Mouse (Mus musculus) kidney, adult 18-20 months (tissue): ENCODE data around the gene Kcnf1.
A peak's percentile ranks its signal among the peaks of the same experiment; 100 is the strongest.

Experiments used
- DNase-seq: peaks from one replicate; pipeline ENCODE4 v3.0.0; 2021

Kcnf1 gene

DNA sequence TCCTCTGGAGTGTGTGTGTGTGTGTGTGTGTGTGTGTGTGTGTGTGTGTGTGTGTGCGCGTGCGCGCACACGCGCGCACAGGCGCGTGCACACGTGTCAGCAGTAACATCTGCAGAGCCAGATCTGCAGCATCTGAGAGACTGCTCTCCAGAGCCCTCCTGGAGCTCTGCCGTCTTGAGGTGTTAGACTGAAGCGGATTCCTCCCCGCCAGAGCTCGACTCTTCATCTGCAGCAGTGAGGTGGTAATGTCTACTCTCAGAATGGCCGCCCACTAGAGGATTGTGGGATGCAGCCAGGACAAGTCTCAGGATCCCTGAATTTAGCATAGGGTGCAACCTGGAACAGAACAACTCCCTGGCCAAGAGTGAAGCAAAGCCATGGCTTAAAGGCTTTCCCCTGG is 19.1 kb downstream of the Kcnf1 start:
- DNase-seq, result no peak

DNA sequence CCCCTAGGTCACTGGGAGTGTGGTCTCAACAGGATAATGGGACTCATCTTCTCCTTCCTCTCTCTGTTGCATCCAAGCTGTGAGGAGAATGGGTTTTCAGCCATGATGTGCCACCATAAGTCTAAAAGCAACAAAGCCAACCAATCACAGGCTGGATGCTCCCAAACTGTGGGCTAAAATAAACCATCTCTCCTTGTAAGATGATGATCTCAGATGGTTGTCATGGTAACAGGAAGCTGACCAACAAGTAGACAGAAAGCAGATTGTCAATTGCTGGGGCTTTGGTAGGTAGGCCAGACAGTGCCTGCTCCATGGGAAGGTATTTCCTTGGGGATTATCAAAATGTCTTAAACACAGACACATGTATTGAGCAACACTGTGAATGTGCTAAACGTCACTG is 20.9 kb downstream of the Kcnf1 start:
- no peak for DNase-seq

DNA sequence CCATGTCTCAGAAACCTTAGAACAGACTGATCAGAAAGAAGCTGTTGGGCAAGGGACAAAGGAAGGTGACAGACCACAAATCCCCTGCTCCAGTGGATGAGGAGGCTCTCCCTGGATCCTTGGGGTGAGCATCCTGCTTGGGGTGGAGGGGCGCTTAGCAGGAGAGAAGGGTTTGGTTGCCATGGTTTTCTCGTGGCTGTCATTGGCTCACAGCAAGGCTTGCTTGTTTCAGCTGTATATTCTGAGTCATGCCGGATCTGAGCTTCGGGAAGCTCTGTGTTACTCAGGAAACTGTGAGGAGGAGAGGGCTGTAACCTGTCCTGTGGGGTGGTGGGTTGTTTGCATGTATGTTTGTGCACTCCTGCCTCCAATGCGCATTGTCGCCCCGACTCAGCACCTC is 23.8 kb downstream of the Kcnf1 start:
- no peak for DNase-seq

DNA sequence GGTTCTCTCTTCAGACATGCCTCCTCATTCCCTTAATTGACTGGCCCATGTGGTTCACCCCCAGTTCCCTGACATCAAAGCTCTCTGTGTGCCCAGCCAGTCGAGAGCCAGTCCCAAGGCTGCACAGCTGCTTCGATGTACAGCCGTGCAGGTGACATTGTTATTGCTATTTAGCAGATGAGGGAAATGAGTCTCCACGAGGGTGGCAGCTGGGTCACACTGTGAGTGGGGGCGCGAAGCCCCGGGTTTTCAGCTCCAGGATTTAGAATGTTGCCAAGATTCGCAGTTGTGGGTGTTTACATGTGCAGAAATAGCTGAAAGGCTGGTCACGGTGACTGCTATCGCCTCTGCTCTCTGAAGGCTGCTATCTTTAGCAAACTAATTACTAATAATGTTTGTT is 27.8 kb downstream of the Kcnf1 start:
- DNase-seq, result no peak

DNA sequence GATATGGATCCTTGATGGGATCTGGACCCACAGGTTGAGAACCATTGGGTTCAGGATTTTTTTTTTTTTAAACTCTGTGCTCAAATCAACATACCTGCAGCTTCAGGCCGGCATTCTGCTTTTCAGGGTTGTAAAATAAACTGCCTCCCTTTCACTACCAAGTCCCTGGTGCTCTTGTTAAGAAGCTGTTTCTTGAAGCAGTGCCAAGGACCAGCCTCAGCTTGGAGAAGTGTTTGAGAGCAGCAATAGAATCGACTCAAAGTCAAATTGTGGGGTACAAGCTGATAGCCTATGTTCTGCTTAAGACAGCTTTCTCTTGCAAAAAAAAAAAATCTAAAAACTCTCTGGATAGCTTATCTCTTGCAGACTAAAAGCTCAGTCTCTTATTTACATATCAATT is 34.9 kb downstream of the Kcnf1 start:
- no peak for DNase-seq

DNA sequence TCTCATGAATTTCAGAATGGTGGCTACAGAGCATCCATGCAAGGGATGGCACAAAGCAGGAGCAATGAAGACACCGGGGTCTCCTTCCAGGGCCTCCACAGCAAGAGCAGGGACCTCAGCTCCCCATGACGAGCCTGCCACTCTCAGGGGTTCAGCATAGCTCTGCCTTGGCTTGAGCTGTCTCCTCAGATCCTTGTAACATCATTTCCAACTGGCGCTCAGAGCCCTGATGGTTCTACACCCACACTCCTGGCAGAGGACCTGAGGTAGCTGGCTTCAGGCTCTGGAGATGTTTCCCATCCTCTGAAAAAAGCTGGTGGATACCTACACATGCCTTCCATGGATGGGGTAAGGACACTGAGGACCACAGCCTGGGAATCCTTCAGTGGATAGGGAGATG is 36.3 kb downstream of the Kcnf1 start:
- DNase-seq, result no peak

DNA sequence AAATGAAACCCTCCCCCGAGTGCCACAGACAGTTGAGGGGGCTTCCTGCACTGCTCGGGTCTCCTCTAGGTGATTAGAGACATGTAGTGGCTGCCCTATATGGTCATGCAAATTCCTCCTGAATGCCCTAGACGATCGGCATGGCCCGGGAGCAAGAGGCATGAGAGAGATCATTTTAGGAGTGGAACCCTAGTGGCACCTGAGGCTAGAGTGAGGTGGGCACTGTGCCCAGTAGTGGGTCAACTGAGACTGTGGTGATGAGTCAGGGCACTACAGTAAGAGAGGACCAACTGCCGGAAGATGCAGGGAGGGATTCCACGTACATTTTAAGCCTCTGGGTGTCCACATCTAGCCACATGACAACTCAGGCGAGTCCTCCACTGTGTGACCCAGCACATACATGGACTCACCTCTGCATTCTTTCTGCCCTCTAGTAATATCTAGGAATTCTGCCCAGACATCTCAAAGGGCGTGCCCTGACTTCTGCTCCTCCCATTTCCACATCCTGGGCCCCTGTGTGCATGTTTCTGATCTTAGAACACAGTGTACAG is 42.1 kb downstream of the Kcnf1 start:
- DNase-seq, result no peak

DNA sequence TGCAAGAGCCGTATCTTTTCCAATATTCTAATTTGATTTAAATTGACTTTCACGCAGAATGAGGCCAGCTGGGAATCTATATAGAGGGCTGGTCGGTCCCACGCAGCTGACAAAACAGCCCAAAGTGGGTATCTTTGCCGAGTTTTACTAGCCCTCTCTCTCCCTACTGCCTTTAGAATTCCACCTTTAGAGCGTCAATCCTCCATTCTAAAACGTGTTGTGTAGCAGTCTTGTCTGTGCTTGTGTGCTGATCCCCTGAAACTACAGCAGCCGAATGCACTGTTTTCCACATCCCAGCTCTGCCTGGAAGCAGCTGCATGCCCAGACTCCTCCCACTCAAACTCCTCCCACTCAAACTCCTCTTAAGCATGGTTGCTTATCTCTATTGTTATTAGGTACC is 44.4 kb downstream of the Kcnf1 start:
- no peak for DNase-seq

DNA sequence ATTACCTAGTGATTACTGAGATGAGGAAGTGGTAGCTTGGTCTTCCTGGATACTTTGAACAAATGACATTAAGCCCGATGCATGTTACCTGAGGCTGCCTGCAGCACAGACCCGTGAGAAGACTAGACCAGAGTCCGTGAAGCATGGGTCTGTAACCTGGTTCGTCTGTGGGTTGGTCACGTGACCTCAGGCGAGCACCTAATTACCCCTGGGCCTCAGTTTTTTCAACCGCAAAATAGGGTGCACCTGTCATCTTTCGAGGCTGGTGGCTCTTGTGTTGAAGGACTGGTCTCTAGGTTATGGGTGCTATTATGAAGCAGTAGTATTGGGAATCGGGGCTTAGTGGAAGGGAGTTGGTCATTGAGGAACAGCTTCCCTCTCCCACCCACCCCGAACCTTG is 45.1 kb downstream of the Kcnf1 start:
- no peak for DNase-seq

DNA sequence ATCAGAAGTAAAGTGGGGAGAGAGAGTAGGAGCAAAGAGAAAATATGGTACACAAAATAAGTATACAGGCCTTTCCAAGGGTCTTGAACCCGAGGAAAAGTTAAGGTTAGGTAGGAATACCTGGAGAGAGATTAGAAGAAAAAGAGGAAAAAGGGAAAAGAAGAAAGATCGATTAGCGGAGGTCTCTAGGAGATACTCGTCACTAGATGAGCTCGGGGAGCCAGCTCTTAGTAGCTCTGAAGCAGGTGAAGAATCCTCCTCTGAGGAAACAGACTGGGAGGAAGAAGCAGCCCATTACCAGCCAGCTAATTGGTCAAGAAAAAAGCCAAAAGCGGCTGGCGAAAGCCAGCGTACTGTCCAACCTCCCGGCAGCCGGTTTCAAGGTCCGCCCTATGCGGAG is 53.8 kb downstream of the Kcnf1 start:
- peak; percentile 8 for DNase-seq
